26 mouse cellular contexts compared by ENCODE assay signal in genomic region chr2:172558674-172559468, GRCm38 (mm10). TPM values are rescaled to one million over a fixed set of nuclear protein-coding genes. Genes with fewer than 3 reads are reported as not detected.
DNase-seq lines count a peak whose midpoint lies in the region; ATAC-seq lines count a peak whose summit lies in the region.
"Had no signal": no experiment of that assay in that cellular context is flagged by ENCODE, and none has a peak within 500 bp of the region (broad histone marks: within the 10 kb centered on the region; RNA-seq: fewer than 3 reads in every experiment).

No protein-coding gene starts in this region.

- peak; percentile 22; the same call in 1 of the 2 replicates for ATAC-seq in midbrain, embryonic 11.5 days (ENCODE audit: low FRiP score)
- ATAC-seq in midbrain, embryonic 16.5 days: no peak
- ATAC-seq in embryonic facial prominence, embryonic 13.5 days (ENCODE audit: insufficient number of reproducible peaks, insufficient read depth, low FRiP score, low TSS enrichment, low read depth): no peak
- no peak for ATAC-seq in inflammation-experienced regulatory T-cells, adult 6 months
- ATAC-seq: activated CD4-positive, CD25-positive, alpha-beta regulatory T cell, adult 4 months had no signal

- peaks cover 60% of the 10 kb centered on the region for H3K27me3 ChIP-seq in midbrain, embryonic 11.5 days (ENCODE audit: control insufficient read depth, insufficient read depth, low read length)
- H3K27me3 ChIP-seq in midbrain, embryonic 16.5 days (ENCODE audit: control insufficient read depth, insufficient read depth, low read depth, low read length): peaks cover 64% of the 10 kb centered on the region
- H3K27me3 ChIP-seq in embryonic facial prominence, embryonic 13.5 days: peaks cover 42% of the 10 kb centered on the region
- H3K27me3 ChIP-seq in limb, embryonic 10.5 days (ENCODE audit: low read depth, poor library complexity, severe bottlenecking): peaks cover 47% of the 10 kb centered on the region

- no peak overlapping the region for H3K4me2 ChIP-seq in midbrain, embryonic 11.5 days
- no peak overlapping the region for H3K4me2 ChIP-seq in midbrain, embryonic 16.5 days (ENCODE audit: low read length)
- H3K4me2 ChIP-seq in embryonic facial prominence, embryonic 13.5 days: peak overlapping the region; percentile 9; the same call in 1 of the 2 replicates
- H3K4me2 ChIP-seq: embryonic facial prominence, embryonic 15.5 days; hindbrain, embryonic 12.5 days; neural tube, embryonic 13.5 days had no signal

- WGBS in midbrain, embryonic 11.5 days: 22% methylated on average over 21 of the region's 21 CpGs
- WGBS in midbrain, embryonic 16.5 days: 17% methylated on average over 21 of the region's 21 CpGs
- WGBS in embryonic facial prominence, embryonic 13.5 days: 30% methylated on average over 21 of the region's 21 CpGs
- 49% methylated on average over 21 of the region's 21 CpGs for WGBS in limb, embryonic 10.5 days

- DNase-seq in embryo, embryonic 10.5 days (ENCODE audit: low spot score): peak; percentile 44
- DNase-seq in embryo, embryonic 9.5 days (ENCODE audit: extremely low spot score): no peak
- DNase-seq in midbrain, embryonic 11.5 days (ENCODE audit: low spot score, missing footprints): peak; percentile 90
- DNase-seq in limb, embryonic 10.5 days (ENCODE audit: low spot score): peak; percentile 37
- DNase-seq in gastrocnemius, postnatal 4 days (ENCODE audit: low spot score in 2 of 2): no peak
- DNase-seq: adrenal gland, postnatal 14 days; cerebellum, adult 11 months; cerebellum, postnatal 14 days; heart, postnatal 14 days; layer of hippocampus, postnatal 36 days; liver; lung, postnatal 10 days; thymus, postnatal 25 days had no signal

- H3K27ac ChIP-seq in midbrain, embryonic 11.5 days (ENCODE audit: low read depth, low read length): no peak overlapping the region
- H3K27ac ChIP-seq in midbrain, embryonic 16.5 days (ENCODE audit: low read length): no peak overlapping the region
- H3K27ac ChIP-seq in embryonic facial prominence, embryonic 13.5 days: no peak overlapping the region
- 0 out of 2 replicates have a peak overlapping the region, but pooled peaks have one; percentile 15 for H3K27ac ChIP-seq in limb, embryonic 10.5 days
- H3K27ac ChIP-seq: heart, embryonic 10.5 days; hindbrain, embryonic 12.5 days; kidney, postnatal 0 days; neural tube, embryonic 13.5 days had no signal

- no peak overlapping the region for H3K9ac ChIP-seq in midbrain, embryonic 11.5 days (ENCODE audit: low read length)
- no peak overlapping the region for H3K9ac ChIP-seq in midbrain, embryonic 16.5 days (ENCODE audit: low read depth, low read length)
- no peak overlapping the region for H3K9ac ChIP-seq in embryonic facial prominence, embryonic 13.5 days
- H3K9ac ChIP-seq: embryonic facial prominence, embryonic 15.5 days; hindbrain, embryonic 12.5 days; neural tube, embryonic 13.5 days had no signal

- H3K36me3 ChIP-seq in midbrain, embryonic 11.5 days (ENCODE audit: control insufficient read depth, insufficient read depth, low read length): no peaks in the 10 kb centered on the region
- no peaks in the 10 kb centered on the region for H3K36me3 ChIP-seq in midbrain, embryonic 16.5 days (ENCODE audit: control insufficient read depth, insufficient read depth, low read length)
- H3K36me3 ChIP-seq in embryonic facial prominence, embryonic 13.5 days: peaks cover 9% of the 10 kb centered on the region; the same call in 1 of the 2 replicates
- H3K36me3 ChIP-seq in limb, embryonic 10.5 days: peaks cover 29% of the 10 kb centered on the region; the same call in 1 of the 2 replicates
- H3K36me3 ChIP-seq: embryonic facial prominence, embryonic 15.5 days; G1E; heart, embryonic 10.5 days; hindbrain, embryonic 12.5 days; neural tube, embryonic 13.5 days had no signal

- H3K9me3 ChIP-seq in midbrain, embryonic 11.5 days (ENCODE audit: control insufficient read depth, low read length): no peaks in the 10 kb centered on the region
- H3K9me3 ChIP-seq in midbrain, embryonic 16.5 days (replicated peaks; ENCODE audit: control insufficient read depth, low read length, poor library complexity, severe bottlenecking): no peaks in the 10 kb centered on the region
- no peaks in the 10 kb centered on the region for H3K9me3 ChIP-seq in embryonic facial prominence, embryonic 13.5 days
- H3K9me3 ChIP-seq in limb, embryonic 10.5 days (replicated peaks): no peaks in the 10 kb centered on the region
- H3K9me3 ChIP-seq: embryonic facial prominence, embryonic 15.5 days; heart, embryonic 10.5 days; hindbrain, embryonic 12.5 days; neural tube, embryonic 13.5 days had no signal

- peaks cover 3% of the 10 kb centered on the region for H3K4me1 ChIP-seq in midbrain, embryonic 11.5 days (ENCODE audit: control insufficient read depth, insufficient read depth, low read length)
- H3K4me1 ChIP-seq in midbrain, embryonic 16.5 days (ENCODE audit: control insufficient read depth, insufficient read depth, low read length): no peaks in the 10 kb centered on the region
- H3K4me1 ChIP-seq in embryonic facial prominence, embryonic 13.5 days: peaks cover 38% of the 10 kb centered on the region
- peaks cover 67% of the 10 kb centered on the region for H3K4me1 ChIP-seq in limb, embryonic 10.5 days

- no peak overlapping the region for H3K4me3 ChIP-seq in midbrain, embryonic 11.5 days (ENCODE audit: low read depth, low read length)
- no peak overlapping the region for H3K4me3 ChIP-seq in midbrain, embryonic 16.5 days (ENCODE audit: low read depth, low read length)
- no peak overlapping the region for H3K4me3 ChIP-seq in embryonic facial prominence, embryonic 13.5 days
- H3K4me3 ChIP-seq in limb, embryonic 10.5 days: no peak overlapping the region
- H3K4me3 ChIP-seq: embryonic facial prominence, embryonic 15.5 days; heart, embryonic 10.5 days; hindbrain, embryonic 12.5 days; neural tube, embryonic 13.5 days had no signal

RNA-seq across cellular contexts. Expression of gene Tfap2c, which starts 9.5 kb away (rescaled TPM):
- 2.8 and 4.5 TPM in 2 replicates for polyA plus RNA-seq in midbrain, embryonic 11.5 days (2014; fragmentation: Nextera tagmentation; extraction: Ambion mirVana)
- 0.20 and 0.25 TPM in 2 replicates for polyA plus RNA-seq in midbrain, embryonic 16.5 days (2015; fragmentation: Nextera tagmentation; extraction: Ambion mirVana)
- 20.1 and 23.4 TPM in 2 replicates for polyA plus RNA-seq in embryonic facial prominence, embryonic 13.5 days (2015; fragmentation: Nextera tagmentation; extraction: Ambion mirVana)
- 11.5 and 25.1 TPM in 2 replicates for polyA plus RNA-seq in limb, embryonic 10.5 days (2016; fragmentation: Nextera tagmentation; extraction: Ambion mirVana)
- not detected for polyA plus RNA-seq in inflammation-experienced regulatory T-cells, adult 6 months (2017; shearing (Covaris generic))
- total RNA-seq in gastrocnemius, postnatal 4 days (2021): not detected
- total RNA-seq: adrenal gland, postnatal 14 days; heart, postnatal 14 days; layer of hippocampus, adult 18-20 months; megakaryocyte, adult 5-6 weeks had no signal
- polyA plus RNA-seq: activated CD4-positive, CD25-positive, alpha-beta regulatory T cell, adult 4 months; G1E; liver, embryonic 16.5 days had no signal

Comparison
In these comparisons a context has a peak if more than half of its experiments do, and no peak if none do; other contexts are left out.
1. DNase-seq: peak in embryo, embryonic 10.5 days (single experiment), midbrain, embryonic 11.5 days (single experiment) and limb, embryonic 10.5 days (single experiment); none in embryo, embryonic 9.5 days (single experiment) and gastrocnemius, postnatal 4 days (0 of 2).